Mouse (Mus musculus) kidney, postnatal 0 days (tissue): ENCODE data around the gene Serinc3. TPM values are rescaled to one million over a fixed set of nuclear protein-coding genes. Genes with fewer than 3 reads are reported as not detected.

Source experiments
- ATAC-seq: fragments of 200-750 bp; cut with Nextera tagmentation; replicated peaks from 2 replicates; pipeline ENCODE4 v1.8.0; 2017; ENCODE audit warnings: low read depth, moderate number of reproducible peaks, moderate TSS enrichment, moderate library complexity; ENCODE audit not compliant: low FRiP score
- DNase-seq: peaks from one replicate; pipeline ENCODE4 v3.0.0-alpha.2; 2016; ENCODE audit warnings: low spot score
- H3K27ac ChIP-seq: fragments of 300-500 bp; sonication (generic); 2 replicates; pipeline ENCODE4 v1.5.1; 2014; ENCODE audit warnings: mild to moderate bottlenecking
- H3K27me3 ChIP-seq: fragments of 300-500 bp; sonication (generic); 2 replicates; pipeline ENCODE4 v1.6.1; 2014; ENCODE audit warnings: low read length, mixed read lengths; ENCODE audit not compliant: insufficient read depth
- H3K36me3 ChIP-seq: fragments of 300-500 bp; sonication (generic); 2 replicates; pipeline ENCODE4 v1.6.1; 2014; ENCODE audit warnings: low read length, mixed read lengths; ENCODE audit not compliant: insufficient read depth
- H3K4me1 ChIP-seq: fragments of 300-500 bp; sonication (generic); replicated peaks from 2 replicates; pipeline ENCODE4 v1.6.1; 2014; ENCODE audit warnings: antibody characterized with exemption, low read length, mixed read lengths; ENCODE audit not compliant: insufficient read depth
- H3K4me2 ChIP-seq: fragments of 300-500 bp; sonication (generic); 2 replicates; pipeline ENCODE4 v1.6.1; 2014; ENCODE audit warnings: mild to moderate bottlenecking, low read length, moderate library complexity, mixed read lengths
- H3K4me3 ChIP-seq: fragments of 300-500 bp; sonication (generic); replicated peaks from 2 replicates; pipeline ENCODE4 v1.5.1; 2014; ENCODE audit warnings: low read depth, low read length
- H3K9ac ChIP-seq: fragments of 300-500 bp; sonication (generic); 2 replicates; pipeline ENCODE4 v1.6.1; 2014; ENCODE audit warnings: low read depth, low read length
- H3K9me3 ChIP-seq: fragments of 300-500 bp; sonication (generic); replicated peaks from 2 replicates; pipeline ENCODE4 v1.6.1; 2016; ENCODE audit warnings: low read length, inconsistent platforms, mixed read lengths
- CTCF ChIP-seq: IDR thresholded peaks from 2 replicates; pipeline ENCODE4 v1.5.1; 2016; ENCODE audit warnings: antibody characterized with exemption, low read depth, mild to moderate bottlenecking, moderate library complexity
- WGBS: fragments of 180-500 bp; shearing (Covaris S2); extraction: QIAGEN DNeasy Blood & Tissue Kit; methylation state at CpG from one replicate; pipeline ENCODE4 v1.1.7; 2014; 5-methylcytosine and 5-hydroxymethylcytosine counted together
- polyA plus RNA-seq: library from polyadenylated mRNA; unstranded; fragments of >200 nt; fragmentation: Nextera tagmentation; extraction: Ambion mirVana; gene quantifications from 2 replicates; pipeline ENCODE4 v1.2.1, GENCODE M21; 2015

Gene Serinc3
- polyA plus RNA-seq, 1 experiment from 2014 or later: 72.5 TPM

- Histone ChIP-seq H3K36me3 (peaks cover 42% of the 10 kb centered on the region), H3K4me2 (no peak overlapping the region), H3K9ac (no peak overlapping the region), H3K27me3 (no peaks in the 10 kb centered on the region), H3K27ac (no peak overlapping the region), H3K9me3 (no peaks in the 10 kb centered on the region), H3K4me3 (no peak overlapping the region), H3K4me1 (no peaks in the 10 kb centered on the region)
- ATAC-seq: no peak
- 85% methylated on average over 8 of the region's 8 CpGs for WGBS
- DNase-seq: no peak
- no peak for TF ChIP-seq CTCF
Measured at GRCm38 (mm10) chr2:163620451-163620850, 24.5 kb downstream of the Serinc3 start.

- no peak for TF ChIP-seq CTCF
- Histone ChIP-seq H3K27ac (no peak overlapping the region), H3K4me3 (no peak overlapping the region), H3K4me2 (no peak overlapping the region), H3K9ac (no peak overlapping the region), H3K9me3 (no peaks in the 10 kb centered on the region), H3K27me3 (no peaks in the 10 kb centered on the region), H3K36me3 (peaks cover 58% of the 10 kb centered on the region), H3K4me1 (no peaks in the 10 kb centered on the region)
- DNase-seq: no peak
- WGBS: 95% methylated on average over 4 of the region's 4 CpGs
- no peak for ATAC-seq
Measured at GRCm38 (mm10) chr2:163617874-163618273, 27.1 kb downstream of the Serinc3 start.

GRCm38 (mm10) chr2:163617232-163617863 lies 27.6 kb downstream of the Serinc3 start:
- Histone ChIP-seq H3K4me2 (no peak overlapping the region), H3K4me3 (no peak overlapping the region), H3K9ac (no peak overlapping the region), H3K4me1 (no peaks in the 10 kb centered on the region), H3K36me3 (peaks cover 59% of the 10 kb centered on the region), H3K27me3 (no peaks in the 10 kb centered on the region), H3K27ac (no peak overlapping the region), H3K9me3 (no peaks in the 10 kb centered on the region)
- no peak for DNase-seq
- no peak for ATAC-seq
- no peak for TF ChIP-seq CTCF
- 89% methylated on average over 3 of the region's 3 CpGs for WGBS

GRCm38 (mm10) chr2:163616652-163617227 lies 28.2 kb downstream of the Serinc3 start:
- no peak for DNase-seq
- 86% methylated on average over 3 of the region's 3 CpGs for WGBS

GRCm38 (mm10) chr2:163615906-163616651 lies 28.9 kb downstream of the Serinc3 start:
- no peak for DNase-seq
- Histone ChIP-seq H3K4me3 (no peak overlapping the region), H3K4me2 (no peak overlapping the region), H3K9ac (no peak overlapping the region), H3K27ac (no peak overlapping the region), H3K27me3 (no peaks in the 10 kb centered on the region), H3K36me3 (peaks cover 66% of the 10 kb centered on the region), H3K9me3 (no peaks in the 10 kb centered on the region), H3K4me1 (no peaks in the 10 kb centered on the region)
- WGBS: 89% methylated on average over 4 of the region's 4 CpGs
- TF ChIP-seq CTCF: no peak
- ATAC-seq: no peak

More at GRCm38 (mm10) chr2:163616652-163617227, 28.2 kb downstream of the Serinc3 start:
- Histone ChIP-seq H3K4me2 (no peak overlapping the region), H3K27ac (no peak overlapping the region), H3K9me3 (no peaks in the 10 kb centered on the region), H3K27me3 (no peaks in the 10 kb centered on the region), H3K4me3 (no peak overlapping the region), H3K36me3 (peaks cover 63% of the 10 kb centered on the region), H3K9ac (no peak overlapping the region), H3K4me1 (no peaks in the 10 kb centered on the region)
- TF ChIP-seq CTCF: no peak
- no peak for ATAC-seq

- Histone ChIP-seq H3K4me2 (no peak overlapping the region), H3K27me3 (no peaks in the 10 kb centered on the region), H3K27ac (no peak overlapping the region), H3K4me3 (no peak overlapping the region), H3K9ac (no peak overlapping the region), H3K4me1 (no peaks in the 10 kb centered on the region), H3K36me3 (peaks cover 66% of the 10 kb centered on the region), H3K9me3 (no peaks in the 10 kb centered on the region)
- ATAC-seq (no peak), DNase-seq (no peak)
- no peak for TF ChIP-seq CTCF
- 91% methylated on average over 9 of the region's 9 CpGs for WGBS
Measured at GRCm38 (mm10) chr2:163615401-163615800, 29.5 kb downstream of the Serinc3 start.
